Mouse (Mus musculus): Measurements from ENCODE around the gene Runx1.

Gene Runx1

GRCm38 (mm10) chr16:92825908-92826650 lies at the start of gene Runx1:
TSS of gene Runx1 (minus strand) at chr16:92826149.
- peak; percentile 88 for DNase-seq (ENCODE audit: low spot score)

GRCm38 (mm10) chr16:92874015-92874414 lies 48.1 kb upstream of the Runx1 start:
- no peak for DNase-seq (ENCODE audit: low spot score)

- DNase-seq (ENCODE audit: low spot score): no peak
These were observed 45.8 kb upstream of the Runx1 start for GRCm38 (mm10) chr16:92871728-92872127.

- no peak for DNase-seq (ENCODE audit: low spot score)
These were observed 42.6 kb upstream of the Runx1 start for GRCm38 (mm10) chr16:92868550-92868949.

- DNase-seq (ENCODE audit: low spot score): peak; percentile 55
These were observed 41.4 kb upstream of the Runx1 start for GRCm38 (mm10) chr16:92867261-92867935.

GRCm38 (mm10) chr16:92865314-92865713 lies 39.4 kb upstream of the Runx1 start:
- no peak for DNase-seq (ENCODE audit: low spot score)

GRCm38 (mm10) chr16:92864191-92864590 lies 38.2 kb upstream of the Runx1 start:
- peak; percentile 19 for DNase-seq (ENCODE audit: low spot score)

- no peak for DNase-seq (ENCODE audit: low spot score)
These were observed 37.2 kb upstream of the Runx1 start for GRCm38 (mm10) chr16:92863179-92863578.

GRCm38 (mm10) chr16:92862430-92862829 lies 36.5 kb upstream of the Runx1 start:
- no peak for DNase-seq (ENCODE audit: low spot score)

- no peak for DNase-seq (ENCODE audit: low spot score)
These were observed 35.6 kb upstream of the Runx1 start for GRCm38 (mm10) chr16:92861571-92861970.

- no peak for DNase-seq (ENCODE audit: low spot score)
These were observed 34.7 kb upstream of the Runx1 start for GRCm38 (mm10) chr16:92860649-92861048.

- no peak for DNase-seq (ENCODE audit: low spot score)
These were observed 30.8 kb upstream of the Runx1 start for GRCm38 (mm10) chr16:92856779-92857178.

GRCm38 (mm10) chr16:92852276-92852675 lies 26.3 kb upstream of the Runx1 start:
- no peak for DNase-seq (ENCODE audit: low spot score)

- no peak for DNase-seq (ENCODE audit: low spot score)
These were observed 24.5 kb upstream of the Runx1 start for GRCm38 (mm10) chr16:92850416-92850815.

GRCm38 (mm10) chr16:92847762-92848300 lies 21.9 kb upstream of the Runx1 start:
- no peak for DNase-seq (ENCODE audit: low spot score)

- DNase-seq (ENCODE audit: low spot score): no peak
These were observed 19.6 kb upstream of the Runx1 start for GRCm38 (mm10) chr16:92845244-92846225.

- DNase-seq (ENCODE audit: low spot score): no peak
These were observed 12.8 kb upstream of the Runx1 start for GRCm38 (mm10) chr16:92838709-92839108.

- DNase-seq (ENCODE audit: low spot score): no peak
These were observed 5.4 kb upstream of the Runx1 start for GRCm38 (mm10) chr16:92831341-92831740.

GRCm38 (mm10) chr16:92830479-92830878 lies 4.5 kb upstream of the Runx1 start:
- no peak for DNase-seq (ENCODE audit: low spot score)

GRCm38 (mm10) chr16:92828308-92828862 lies 2.4 kb upstream of the Runx1 start:
- DNase-seq (ENCODE audit: low spot score): no peak

GRCm38 (mm10) chr16:92827663-92828307 lies 1.8 kb upstream of the Runx1 start:
- DNase-seq (ENCODE audit: low spot score): no peak
